Mouse (Mus musculus): ENCODE data around the gene Vrk2. TPM values are rescaled to one million over a fixed set of nuclear protein-coding genes. Genes with fewer than 3 reads are reported as not detected.
A peak's percentile ranks its signal among the peaks of the same experiment; 100 is the strongest.

Gene Vrk2
- total RNA-seq, 1 experiment from 2014 or later: 11.6 TPM

GRCm38 (mm10) chr11:26551551-26551950 lies 42.2 kb downstream of the Vrk2 start:
- DNase-seq: no peak

- DNase-seq: no peak
These were observed 56.0 kb downstream of the Vrk2 start for GRCm38 (mm10) chr11:26537816-26538215.

GRCm38 (mm10) chr11:26533828-26534119 lies 60.0 kb downstream of the Vrk2 start:
- no peak for DNase-seq

- no peak for DNase-seq
These were observed 60.6 kb downstream of the Vrk2 start for GRCm38 (mm10) chr11:26532994-26533827.

- no peak for DNase-seq
These were observed 66.9 kb downstream of the Vrk2 start for GRCm38 (mm10) chr11:26526861-26527260.

- no peak for DNase-seq
These were observed 74.8 kb downstream of the Vrk2 start for GRCm38 (mm10) chr11:26518991-26519390.

- no peak for DNase-seq
These were observed 77.7 kb downstream of the Vrk2 start for GRCm38 (mm10) chr11:26516086-26516485.

- no peak for DNase-seq
These were observed 80.1 kb downstream of the Vrk2 start for GRCm38 (mm10) chr11:26513683-26514082.

- no peak for DNase-seq
These were observed 97.8 kb downstream of the Vrk2 start for GRCm38 (mm10) chr11:26495951-26496350.

- DNase-seq: peak; percentile 21
These were observed 103.9 kb downstream of the Vrk2 start for GRCm38 (mm10) chr11:26489761-26490466.

- DNase-seq: no peak
These were observed 112.0 kb downstream of the Vrk2 start for GRCm38 (mm10) chr11:26481691-26482242.

GRCm38 (mm10) chr11:26477037-26477739 lies 116.6 kb downstream of the Vrk2 start:
- DNase-seq: no peak

GRCm38 (mm10) chr11:26454081-26454480 lies 139.7 kb downstream of the Vrk2 start:
- no peak for DNase-seq

- DNase-seq: no peak
These were observed 141.1 kb downstream of the Vrk2 start for GRCm38 (mm10) chr11:26452693-26453092.

- DNase-seq: no peak
These were observed 142.6 kb downstream of the Vrk2 start for GRCm38 (mm10) chr11:26451228-26451627.

- DNase-seq: no peak
These were observed 143.2 kb downstream of the Vrk2 start for GRCm38 (mm10) chr11:26450636-26451035.

- DNase-seq: no peak
These were observed 144.0 kb downstream of the Vrk2 start for GRCm38 (mm10) chr11:26449789-26450188.

- DNase-seq: no peak
These were observed 149.4 kb downstream of the Vrk2 start for GRCm38 (mm10) chr11:26444374-26444773.

GRCm38 (mm10) chr11:26441121-26441520 lies 152.7 kb downstream of the Vrk2 start:
- DNase-seq: no peak

GRCm38 (mm10) chr11:26437818-26438217 lies 156.0 kb downstream of the Vrk2 start:
- no peak for DNase-seq

GRCm38 (mm10) chr11:26434229-26434628 lies 159.6 kb downstream of the Vrk2 start:
- DNase-seq: no peak

GRCm38 (mm10) chr11:26421472-26421871 lies 172.3 kb downstream of the Vrk2 start:
- no peak for DNase-seq
